Comparison of ENCODE assay signal across 16 mouse cellular contexts in genomic region chr13:91971246-91971645, GRCm38 (mm10).
"Had no signal": no experiment of that assay in that cellular context is flagged by ENCODE, and none has a peak within 500 bp of the region (broad histone marks: within the 10 kb centered on the region; RNA-seq: fewer than 3 reads in every experiment).

No protein-coding gene starts in this region.

- H3K9ac ChIP-seq: neural tube, embryonic 13.5 days; neural tube, embryonic 15.5 days; stomach, embryonic 15.5 days had no signal

- H3K9me3 ChIP-seq: neural tube, embryonic 13.5 days; neural tube, embryonic 15.5 days; stomach, embryonic 15.5 days had no signal

- DNase-seq: retina, postnatal 1 day; right cerebral cortex, adult 18-20 months; right cerebral cortex, postnatal 14 days; right cerebral cortex, postnatal 25 days; right cerebral cortex, postnatal 4 days; spleen, adult 18-20 months; thymus, adult 18-20 months; thymus, adult 2 months; thymus, postnatal 14 days; thymus, postnatal 25 days; thymus, postnatal 36 days; thymus, postnatal 4 days had no signal

- H3K4me1 ChIP-seq: neural tube, embryonic 13.5 days; neural tube, embryonic 15.5 days; stomach, embryonic 15.5 days had no signal

- H3K27me3 ChIP-seq: neural tube, embryonic 13.5 days; neural tube, embryonic 15.5 days; stomach, embryonic 15.5 days had no signal

- H3K4me3 ChIP-seq: neural tube, embryonic 13.5 days; neural tube, embryonic 15.5 days; stomach, embryonic 15.5 days had no signal

- H3K4me2 ChIP-seq: neural tube, embryonic 13.5 days; neural tube, embryonic 15.5 days; stomach, embryonic 15.5 days had no signal

- H3K36me3 ChIP-seq: neural tube, embryonic 13.5 days; neural tube, embryonic 15.5 days; stomach, embryonic 15.5 days had no signal

- H3K27ac ChIP-seq: neural tube, embryonic 13.5 days; neural tube, embryonic 15.5 days; stomach, embryonic 15.5 days; stomach, postnatal 0 days had no signal
